Mouse (Mus musculus) bone marrow, adult 2 months (tissue): ENCODE measurements around the gene Dyrk2. TPM values are rescaled to one million over a fixed set of nuclear protein-coding genes. Genes with fewer than 3 reads are reported as not detected.
A peak's percentile ranks its signal among the peaks of the same experiment; 100 is the strongest.

Experiments
- H3K27ac ChIP-seq: fragments of 200-500 bp; 2 replicates; pipeline ENCODE4 v1.5.1; 2012; ENCODE audit warnings: low read depth, mild to moderate bottlenecking, control low read depth, inconsistent platforms, low read length; ENCODE audit not compliant: control insufficient read depth, poor library complexity, insufficient read depth
- H3K4me1 ChIP-seq: fragments of 200-500 bp; 2 replicates; pipeline ENCODE4 v1.6.1; 2011; ENCODE audit warnings: low read length; ENCODE audit not compliant: control insufficient read depth, insufficient read depth
- H3K4me3 ChIP-seq: fragments of 200-500 bp; replicated peaks from 2 replicates; pipeline ENCODE3; 2011; ENCODE audit warnings: mild to moderate bottlenecking, low read depth, low read length, control low read depth; ENCODE audit not compliant: control insufficient read depth
- CTCF ChIP-seq: fragments of 200-500 bp; IDR thresholded peaks from 2 replicates; pipeline ENCODE4 v1.5.1; 2011; ENCODE audit warnings: low read length, control low read depth; ENCODE audit not compliant: control insufficient read depth, insufficient read depth
- POLR2A ChIP-seq: fragments of 200-500 bp; IDR thresholded peaks from 2 replicates; pipeline ENCODE4 v1.6.1; 2011; ENCODE audit warnings: low read depth, mild to moderate bottlenecking, control low read depth, low read length, borderline replicate concordance; ENCODE audit not compliant: control insufficient read depth
- WGBS: fragments of 180-500 bp; shearing (Covaris S2); methylation state at CpG from one replicate; pipeline ENCODE4 v1.1.7; 2018; 5-methylcytosine and 5-hydroxymethylcytosine counted together
- polyA plus RNA-seq: library from polyadenylated mRNA; stranded (reverse); fragments of >200 nt; gene quantifications from 2 replicates; pipeline ENCODE4 v1.2.4, GENCODE M21; 2011; ENCODE audit warnings: low replicate concordance; ENCODE audit not compliant: missing spikeins, insufficient read depth, insufficient read length

The Dyrk2 gene
- polyA plus RNA-seq, 1 experiment: 5.4 TPM

- no peak overlapping the region for H3K27ac ChIP-seq
- H3K4me1 ChIP-seq: no peaks in the 10 kb centered on the region
- no peak for TF ChIP-seq POLR2A
- no peak for TF ChIP-seq CTCF
- no peak overlapping the region for H3K4me3 ChIP-seq
- WGBS: 19% methylated on average over 2 of the region's 2 CpGs
Observed at GRCm38 (mm10) chr10:118829641-118830040, 40.4 kb downstream of the Dyrk2 start.

- WGBS: 76% methylated on average over 7 of the region's 7 CpGs
- Histone ChIP-seq H3K4me1 (no peaks in the 10 kb centered on the region), H3K4me3 (no peak overlapping the region), H3K27ac (no peak overlapping the region)
- TF ChIP-seq POLR2A (no peak), CTCF (no peak)
Observed at GRCm38 (mm10) chr10:118827116-118827515, 42.9 kb downstream of the Dyrk2 start.

- no peak overlapping the region for H3K4me3 ChIP-seq
- H3K4me1 ChIP-seq: no peaks in the 10 kb centered on the region
- TF ChIP-seq POLR2A: no peak
- no peak for TF ChIP-seq CTCF
- WGBS: 80% methylated on average over 8 of the region's 8 CpGs
- H3K27ac ChIP-seq: no peak overlapping the region
Observed at GRCm38 (mm10) chr10:118824830-118825229, 45.2 kb downstream of the Dyrk2 start.

- TF ChIP-seq CTCF: no peak
- no peak for TF ChIP-seq POLR2A
- Histone ChIP-seq H3K4me1 (peaks cover 2% of the 10 kb centered on the region), H3K4me3 (no peak overlapping the region), H3K27ac (no peak overlapping the region)
- 77% methylated on average over 7 of the region's 7 CpGs for WGBS
Observed at GRCm38 (mm10) chr10:118820901-118821300, 49.1 kb downstream of the Dyrk2 start.

- no peak overlapping the region for H3K27ac ChIP-seq
- peaks cover 2% of the 10 kb centered on the region for H3K4me1 ChIP-seq
- TF ChIP-seq POLR2A (no peak), CTCF (no peak)
- WGBS: 20% methylated on average over 4 of the region's 4 CpGs
- H3K4me3 ChIP-seq: no peak overlapping the region
Observed at GRCm38 (mm10) chr10:118819846-118820245, 50.2 kb downstream of the Dyrk2 start.

GRCm38 (mm10) chr10:118817089-118817488 is 52.9 kb downstream of the Dyrk2 start:
- H3K27ac ChIP-seq: no peak overlapping the region
- WGBS: 86% methylated on average over 6 of the region's 6 CpGs
- H3K4me3 ChIP-seq: no peak overlapping the region
- H3K4me1 ChIP-seq: peaks cover 2% of the 10 kb centered on the region
- no peak for TF ChIP-seq POLR2A
- no peak for TF ChIP-seq CTCF

GRCm38 (mm10) chr10:118811945-118812344 is 58.1 kb downstream of the Dyrk2 start:
- 26% methylated on average over 6 of the region's 6 CpGs for WGBS
- Histone ChIP-seq H3K27ac (peak overlapping the region; percentile 48; the same call in 1 of the 2 replicates), H3K4me3 (no peak overlapping the region), H3K4me1 (peaks cover 9% of the 10 kb centered on the region)
- TF ChIP-seq POLR2A: no peak
- no peak for TF ChIP-seq CTCF

- H3K4me3 ChIP-seq: no peak overlapping the region
- WGBS: 29% methylated on average over 16 of the region's 16 CpGs
- H3K27ac ChIP-seq: peak overlapping the region; percentile 48; the same call in 1 of the 2 replicates
- peaks cover 6% of the 10 kb centered on the region; the same call in 1 of the 2 replicates for H3K4me1 ChIP-seq
- TF ChIP-seq CTCF (no peak), POLR2A (no peak)
Observed at GRCm38 (mm10) chr10:118810908-118811711, 58.9 kb downstream of the Dyrk2 start.
